In genomic region chr17:36930233-36930632, GRCm38 (mm10) we compare ENCODE assay signal across 28 mouse cellular contexts. TPM values are rescaled to one million over a fixed set of nuclear protein-coding genes. Genes with fewer than 3 reads are reported as not detected.
DNase-seq lines count a peak whose midpoint lies in the region; ATAC-seq and TF ChIP-seq lines count a peak whose summit lies in the region.
"Had no signal": no experiment of that assay in that cellular context is flagged by ENCODE, and none has a peak within 500 bp of the region (broad histone marks: within the 10 kb centered on the region; RNA-seq: fewer than 3 reads in every experiment).

No protein-coding gene starts in this region.

- H3K4me1 ChIP-seq in midbrain, postnatal 0 days (ENCODE audit: insufficient read depth, low read length), result no peaks in the 10 kb centered on the region
- H3K4me1 ChIP-seq: embryonic facial prominence, embryonic 12.5 days; hindbrain, embryonic 15.5 days; intestine, embryonic 15.5 days; midbrain, embryonic 15.5 days; stomach, embryonic 15.5 days had no signal

- H3K27ac ChIP-seq in midbrain, postnatal 0 days (ENCODE audit: low read depth, low read length), result no peak overlapping the region
- H3K27ac ChIP-seq: embryonic facial prominence, embryonic 12.5 days; hindbrain, embryonic 15.5 days; intestine, embryonic 15.5 days; liver, embryonic 14.5 days; midbrain, embryonic 15.5 days; stomach, embryonic 15.5 days had no signal

- intact Hi-C loops in left cerebral cortex, postnatal 10 days (cut with DNase I), result no loop called here

- H3K9me3 ChIP-seq in midbrain, postnatal 0 days (ENCODE audit: low read length), result no peaks in the 10 kb centered on the region
- H3K9me3 ChIP-seq: embryonic facial prominence, embryonic 12.5 days; hindbrain, embryonic 15.5 days; intestine, embryonic 15.5 days; megakaryocyte, embryonic 14.5 days; midbrain, embryonic 15.5 days; stomach, embryonic 15.5 days had no signal

- 80% methylated on average over 6 of the region's 6 CpGs for WGBS in midbrain, postnatal 0 days

- H3K27me3 ChIP-seq in midbrain, postnatal 0 days (ENCODE audit: insufficient read depth, low read length), result no peaks in the 10 kb centered on the region
- H3K27me3 ChIP-seq: embryonic facial prominence, embryonic 12.5 days; hindbrain, embryonic 15.5 days; intestine, embryonic 15.5 days; midbrain, embryonic 15.5 days; Patski; stomach, embryonic 15.5 days had no signal

- no peak for DNase-seq in frontal cortex, postnatal 14 days (ENCODE audit: low spot score in 2 of 2)
- peak; percentile 40 for DNase-seq in kidney, adult 9 months
- DNase-seq in kidney, adult 18-20 months, result no peak
- DNase-seq in ES-CJ7 (ENCODE audit: low read depth, low spot score), result peak; percentile 46
- DNase-seq in kidney, postnatal 14 days, result peak; percentile 49
- DNase-seq in left cerebral cortex, postnatal 10 days (ENCODE audit: extremely low spot score in 1 of 2, low spot score in 2 of 2), result no peak
- DNase-seq in midbrain, postnatal 0 days (ENCODE audit: low spot score), result no peak
- DNase-seq: adrenal gland, postnatal 14 days; cerebellum, adult 11 months; cerebellum, postnatal 10 days; gastrocnemius, postnatal 25 days; layer of hippocampus, postnatal 36 days had no signal

- H3K36me3 ChIP-seq in midbrain, postnatal 0 days (ENCODE audit: insufficient read depth, low read length), result no peaks in the 10 kb centered on the region
- H3K36me3 ChIP-seq: embryonic facial prominence, embryonic 12.5 days; hindbrain, embryonic 15.5 days; intestine, embryonic 15.5 days; midbrain, embryonic 15.5 days; stomach, embryonic 15.5 days had no signal

- peak; percentile 51; the same call in 1 of the 2 replicates for ATAC-seq in frontal cortex, adult (ENCODE audit: low TSS enrichment)
- ATAC-seq in midbrain, postnatal 0 days (ENCODE audit: low FRiP score), result no peak
- ATAC-seq: forebrain, embryonic 14.5 days; intestine, embryonic 15.5 days; midbrain, embryonic 15.5 days; Patski had no signal

- no peak overlapping the region for H3K9ac ChIP-seq in midbrain, postnatal 0 days (replicated peaks; ENCODE audit: low read length, poor library complexity, severe bottlenecking)
- H3K9ac ChIP-seq: embryonic facial prominence, embryonic 12.5 days; hindbrain, embryonic 15.5 days; intestine, embryonic 15.5 days; liver, embryonic 14.5 days; midbrain, embryonic 15.5 days; stomach, embryonic 15.5 days had no signal

- no peak for TF ChIP-seq CTCF in midbrain, postnatal 0 days (IDR thresholded peaks at IDR 0.05)

- H3K4me2 ChIP-seq in midbrain, postnatal 0 days (ENCODE audit: low read depth, low read length, poor library complexity, severe bottlenecking), result no peak overlapping the region
- H3K4me2 ChIP-seq: embryonic facial prominence, embryonic 12.5 days; hindbrain, embryonic 15.5 days; intestine, embryonic 15.5 days; midbrain, embryonic 15.5 days; stomach, embryonic 15.5 days had no signal

- H3K4me3 ChIP-seq in midbrain, postnatal 0 days (ENCODE audit: low read depth, low read length), result no peak overlapping the region
- H3K4me3 ChIP-seq: embryonic facial prominence, embryonic 12.5 days; erythroblast, embryonic 14.5 days; hindbrain, embryonic 15.5 days; intestine, embryonic 15.5 days; megakaryocyte, embryonic 14.5 days; midbrain, embryonic 15.5 days; stomach, embryonic 15.5 days had no signal

RNA-seq across cellular contexts. Expression of gene Rnf39, which starts 12.5 kb away (rescaled TPM):
- total RNA-seq in left cerebral cortex, postnatal 10 days (2021), result 1 to 10 TPM; 1.3 to 2.6 TPM
- total RNA-seq in midbrain, postnatal 0 days (2014; rRNA removed), result 3.9 TPM in 2 replicates
- 2.8 and 3.3 TPM in 2 replicates for polyA plus RNA-seq in midbrain, postnatal 0 days (2015; fragmentation: Nextera tagmentation; extraction: Ambion mirVana)
- polyA plus RNA-seq: erythroblast, embryonic 14.5 days had no signal

RNA-seq across cellular contexts. Expression of gene Ppp1r11, which starts 21.3 kb away (rescaled TPM):
- 10 to 100 TPM; 89.7 to 90.6 TPM for total RNA-seq in left cerebral cortex, postnatal 10 days (2021)
- total RNA-seq in midbrain, postnatal 0 days (2014; rRNA removed), result 54.0 and 64.5 TPM in 2 replicates
- 143 and 166 TPM in 2 replicates for polyA plus RNA-seq in midbrain, postnatal 0 days (2015; fragmentation: Nextera tagmentation; extraction: Ambion mirVana)

RNA-seq across cellular contexts. Expression of gene Znrd1, which starts 28.1 kb away (rescaled TPM):
- 10 to 100 TPM; 25.3 to 27.8 TPM for total RNA-seq in left cerebral cortex, postnatal 10 days (2021)
- total RNA-seq in midbrain, postnatal 0 days (2014; rRNA removed), result 31.6 and 37.1 TPM in 2 replicates
- polyA plus RNA-seq in midbrain, postnatal 0 days (2015; fragmentation: Nextera tagmentation; extraction: Ambion mirVana), result 42.4 and 43.7 TPM in 2 replicates

RNA-seq across cellular contexts. Expression of gene Znrd1as, which starts 28.2 kb away (rescaled TPM):
- 1 to 10 TPM; 2.8 to 3.5 TPM for total RNA-seq in left cerebral cortex, postnatal 10 days (2021)
- total RNA-seq in midbrain, postnatal 0 days (2014; rRNA removed), result 2.1 and 3.5 TPM in 2 replicates
- polyA plus RNA-seq in midbrain, postnatal 0 days (2015; fragmentation: Nextera tagmentation; extraction: Ambion mirVana), result 2.8 and 3.0 TPM in 2 replicates

RNA-seq across cellular contexts. Expression of gene Trim31, which starts 32.3 kb away (rescaled TPM):
- total RNA-seq in left cerebral cortex, postnatal 10 days (2021), result not detected
- not detected in 2 replicates for total RNA-seq in midbrain, postnatal 0 days (2014; rRNA removed)
- polyA plus RNA-seq in midbrain, postnatal 0 days (2015; fragmentation: Nextera tagmentation; extraction: Ambion mirVana), result not detected in 2 replicates
- total RNA-seq: adrenal gland, postnatal 14 days; ES-E14; gastrocnemius, postnatal 25 days; layer of hippocampus, adult 18-20 months; layer of hippocampus, postnatal 36 days; left cerebral cortex, postnatal 25 days had no signal
- polyA plus RNA-seq: embryonic facial prominence, embryonic 12.5 days; erythroblast, embryonic 14.5 days; forebrain, embryonic 14.5 days; hindbrain, embryonic 15.5 days; limb, embryonic 14.5 days; liver, embryonic 14.5 days; lung, embryonic 16.5 days; midbrain, embryonic 15.5 days; Patski had no signal

Comparison
In these comparisons a context has a peak if more than half of its experiments do, and no peak if none do; other contexts are left out.
1. DNase-seq: peak in kidney, adult 9 months (single experiment), ES-CJ7 (single experiment) and kidney, postnatal 14 days (single experiment); none in frontal cortex, postnatal 14 days (0 of 2), kidney, adult 18-20 months (single experiment), left cerebral cortex, postnatal 10 days (0 of 2) and midbrain, postnatal 0 days (single experiment).